Mouse (Mus musculus) neural tube, embryonic 15.5 days (tissue): Measurements from ENCODE around the gene Slc51a. TPM values are rescaled to one million over a fixed set of nuclear protein-coding genes. Genes with fewer than 3 reads are reported as not detected.

ENCODE experiments used
- ATAC-seq: fragments of 200-750 bp; cut with Nextera tagmentation; 2 replicates; pipeline ENCODE4 v1.8.0; 2017; ENCODE audit warnings: mild to moderate bottlenecking, moderate TSS enrichment, moderate library complexity; ENCODE audit not compliant: low FRiP score
- H3K27ac ChIP-seq: fragments of 300-500 bp; sonication (generic); replicated peaks from 2 replicates; pipeline ENCODE4 v1.5.1; 2015; ENCODE audit warnings: mild to moderate bottlenecking, inconsistent platforms
- H3K27me3 ChIP-seq: fragments of 300-500 bp; sonication (generic); replicated peaks from 2 replicates; pipeline ENCODE4 v1.6.1; 2015; ENCODE audit warnings: inconsistent platforms
- H3K36me3 ChIP-seq: fragments of 300-500 bp; sonication (generic); 2 replicates; pipeline ENCODE4 v1.6.1; 2015; ENCODE audit warnings: inconsistent platforms
- H3K4me1 ChIP-seq: fragments of 300-500 bp; sonication (generic); 2 replicates; pipeline ENCODE4 v1.6.1; 2015; ENCODE audit warnings: inconsistent platforms
- H3K4me2 ChIP-seq: fragments of 300-500 bp; sonication (generic); 2 replicates; pipeline ENCODE4 v1.6.1; 2015; ENCODE audit warnings: inconsistent platforms, mild to moderate bottlenecking, moderate library complexity
- H3K4me3 ChIP-seq: fragments of 300-500 bp; sonication (generic); replicated peaks from 2 replicates; pipeline ENCODE4 v1.5.1; 2015; ENCODE audit warnings: mild to moderate bottlenecking, inconsistent platforms
- H3K9ac ChIP-seq: fragments of 300-500 bp; sonication (generic); replicated peaks from 2 replicates; pipeline ENCODE4 v1.6.1; 2015; ENCODE audit warnings: mild to moderate bottlenecking, inconsistent platforms
- H3K9me3 ChIP-seq: fragments of 300-500 bp; sonication (generic); replicated peaks from 2 replicates; pipeline ENCODE4 v1.6.1; 2016; ENCODE audit warnings: inconsistent platforms
- WGBS: fragments of 180-500 bp; shearing (Covaris S2); methylation state at CpG from one replicate; pipeline ENCODE4 v1.1.7; 2015; ENCODE audit warnings: mixed read lengths; 5-methylcytosine and 5-hydroxymethylcytosine counted together
- polyA plus RNA-seq: library from polyadenylated mRNA; unstranded; fragments of >200 nt; fragmentation: Nextera tagmentation; extraction: Ambion mirVana; gene quantifications from 2 replicates; pipeline ENCODE4 v1.2.1, GENCODE M21; 2015

Slc51a gene
- polyA plus RNA-seq, 1 experiment from 2014 or later, result 0.13 TPM

- H3K4me3 ChIP-seq, result no peak overlapping the region
- H3K27me3 ChIP-seq, result no peaks in the 10 kb centered on the region
- no peak for ATAC-seq
- H3K4me2 ChIP-seq, result no peak overlapping the region
- no peaks in the 10 kb centered on the region for H3K36me3 ChIP-seq
- no peaks in the 10 kb centered on the region for H3K4me1 ChIP-seq
- no peaks in the 10 kb centered on the region for H3K9me3 ChIP-seq
- no peak overlapping the region for H3K27ac ChIP-seq
- no peak overlapping the region for H3K9ac ChIP-seq
- WGBS, result 83% methylated on average over 2 of the region's 2 CpGs
These were observed 2.5 kb downstream of the Slc51a start for GRCm38 (mm10) chr16:32485209-32485608.

GRCm38 (mm10) chr16:32484431-32484871 is 3.2 kb downstream of the Slc51a start:
- H3K27me3 ChIP-seq, result no peaks in the 10 kb centered on the region
- H3K9me3 ChIP-seq, result no peaks in the 10 kb centered on the region
- no peak overlapping the region for H3K4me2 ChIP-seq
- no peak for ATAC-seq
- H3K36me3 ChIP-seq, result no peaks in the 10 kb centered on the region
- no peaks in the 10 kb centered on the region for H3K4me1 ChIP-seq
- 42% methylated on average over 7 of the region's 7 CpGs for WGBS
- H3K9ac ChIP-seq, result no peak overlapping the region
- no peak overlapping the region for H3K27ac ChIP-seq
- no peak overlapping the region for H3K4me3 ChIP-seq

GRCm38 (mm10) chr16:32479415-32479814 is 8.3 kb downstream of the Slc51a start:
- no peaks in the 10 kb centered on the region for H3K9me3 ChIP-seq
- no peaks in the 10 kb centered on the region for H3K27me3 ChIP-seq
- no peak overlapping the region for H3K4me3 ChIP-seq
- no peak overlapping the region for H3K4me2 ChIP-seq
- H3K9ac ChIP-seq, result no peak overlapping the region
- 84% methylated on average over 2 of the region's 2 CpGs for WGBS
- no peaks in the 10 kb centered on the region for H3K36me3 ChIP-seq
- ATAC-seq, result no peak
- no peaks in the 10 kb centered on the region for H3K4me1 ChIP-seq
- no peak overlapping the region for H3K27ac ChIP-seq

GRCm38 (mm10) chr16:32477315-32477714 is 10.4 kb downstream of the Slc51a start:
- H3K4me3 ChIP-seq, result no peak overlapping the region
- no peaks in the 10 kb centered on the region for H3K9me3 ChIP-seq
- H3K36me3 ChIP-seq, result peaks cover 6% of the 10 kb centered on the region; the same call in 1 of the 2 replicates
- no peak overlapping the region for H3K27ac ChIP-seq
- no peak overlapping the region for H3K4me2 ChIP-seq
- H3K9ac ChIP-seq, result no peak overlapping the region
- 97% methylated on average over 6 of the region's 6 CpGs for WGBS
- no peaks in the 10 kb centered on the region for H3K4me1 ChIP-seq
- ATAC-seq, result no peak
- no peaks in the 10 kb centered on the region for H3K27me3 ChIP-seq

- Histone ChIP-seq H3K36me3 (peaks cover 45% of the 10 kb centered on the region), H3K4me2 (no peak overlapping the region), H3K9me3 (no peaks in the 10 kb centered on the region), H3K27me3 (no peaks in the 10 kb centered on the region), H3K4me3 (no peak overlapping the region), H3K4me1 (no peaks in the 10 kb centered on the region), H3K9ac (no peak overlapping the region), H3K27ac (no peak overlapping the region)
- no peak for ATAC-seq
- WGBS, result 79% methylated on average over 7 of the region's 7 CpGs
These were observed 15.2 kb downstream of the Slc51a start for GRCm38 (mm10) chr16:32472276-32473015.

- Histone ChIP-seq H3K9ac (no peak overlapping the region), H3K4me2 (no peak overlapping the region), H3K27ac (no peak overlapping the region), H3K9me3 (no peaks in the 10 kb centered on the region), H3K27me3 (no peaks in the 10 kb centered on the region), H3K36me3 (peaks cover 60% of the 10 kb centered on the region), H3K4me3 (no peak overlapping the region), H3K4me1 (no peaks in the 10 kb centered on the region)
- WGBS, result 85% methylated on average over 5 of the region's 5 CpGs
- no peak for ATAC-seq
These were observed 18.1 kb downstream of the Slc51a start for GRCm38 (mm10) chr16:32469404-32470105.

GRCm38 (mm10) chr16:32468488-32468887 is 19.2 kb downstream of the Slc51a start:
- Histone ChIP-seq H3K9ac (no peak overlapping the region), H3K36me3 (peaks cover 67% of the 10 kb centered on the region), H3K27ac (no peak overlapping the region), H3K4me3 (no peak overlapping the region), H3K4me2 (no peak overlapping the region), H3K27me3 (no peaks in the 10 kb centered on the region), H3K4me1 (no peaks in the 10 kb centered on the region), H3K9me3 (no peaks in the 10 kb centered on the region)
- no peak for ATAC-seq
- 87% methylated on average over 3 of the region's 3 CpGs for WGBS

GRCm38 (mm10) chr16:32464908-32465307 is 22.8 kb downstream of the Slc51a start:
- no peak overlapping the region for H3K27ac ChIP-seq
- peaks cover 50% of the 10 kb centered on the region for H3K36me3 ChIP-seq
- no peaks in the 10 kb centered on the region for H3K4me1 ChIP-seq
- WGBS, result 0% methylated on average over 1 of the region's 1 CpGs
- H3K9me3 ChIP-seq, result no peaks in the 10 kb centered on the region
- H3K27me3 ChIP-seq, result no peaks in the 10 kb centered on the region
- no peak overlapping the region for H3K4me2 ChIP-seq
- no peak for ATAC-seq
- no peak overlapping the region for H3K9ac ChIP-seq
- no peak overlapping the region for H3K4me3 ChIP-seq

GRCm38 (mm10) chr16:32463426-32463825 is 24.3 kb downstream of the Slc51a start:
- no peak for ATAC-seq
- WGBS, result 66% methylated on average over 2 of the region's 2 CpGs
- Histone ChIP-seq H3K4me1 (no peaks in the 10 kb centered on the region), H3K9ac (no peak overlapping the region), H3K4me3 (no peak overlapping the region), H3K27me3 (no peaks in the 10 kb centered on the region), H3K4me2 (no peak overlapping the region), H3K9me3 (no peaks in the 10 kb centered on the region), H3K27ac (no peak overlapping the region), H3K36me3 (peaks cover 43% of the 10 kb centered on the region)

- H3K27me3 ChIP-seq, result no peaks in the 10 kb centered on the region
These were observed 24.7 kb downstream of the Slc51a start for GRCm38 (mm10) chr16:32462950-32463349.

GRCm38 (mm10) chr16:32461713-32462112 is 26.0 kb downstream of the Slc51a start:
- Histone ChIP-seq H3K4me3 (no peak overlapping the region), H3K4me1 (no peaks in the 10 kb centered on the region), H3K27ac (no peak overlapping the region), H3K9ac (no peak overlapping the region), H3K36me3 (peaks cover 34% of the 10 kb centered on the region), H3K27me3 (no peaks in the 10 kb centered on the region), H3K9me3 (no peaks in the 10 kb centered on the region), H3K4me2 (no peak overlapping the region)
- ATAC-seq, result no peak
- WGBS, result 96% methylated on average over 5 of the region's 5 CpGs

More at GRCm38 (mm10) chr16:32462950-32463349, 24.7 kb downstream of the Slc51a start:
- H3K27ac ChIP-seq, result no peak overlapping the region
- ATAC-seq, result no peak
- no peak overlapping the region for H3K4me2 ChIP-seq
- H3K9ac ChIP-seq, result no peak overlapping the region
- peaks cover 38% of the 10 kb centered on the region for H3K36me3 ChIP-seq
- H3K4me1 ChIP-seq, result no peaks in the 10 kb centered on the region
- 95% methylated on average over 16 of the region's 16 CpGs for WGBS
- no peak overlapping the region for H3K4me3 ChIP-seq
- no peaks in the 10 kb centered on the region for H3K9me3 ChIP-seq

- no peak overlapping the region for H3K4me3 ChIP-seq
- H3K4me1 ChIP-seq, result no peaks in the 10 kb centered on the region
- H3K36me3 ChIP-seq, result peaks cover 38% of the 10 kb centered on the region
- H3K27me3 ChIP-seq, result no peaks in the 10 kb centered on the region
- ATAC-seq, result no peak
- no peak overlapping the region for H3K4me2 ChIP-seq
- WGBS, result 55% methylated on average over 4 of the region's 4 CpGs
- no peak overlapping the region for H3K9ac ChIP-seq
- H3K9me3 ChIP-seq, result no peaks in the 10 kb centered on the region
- H3K27ac ChIP-seq, result no peak overlapping the region
These were observed 27.2 kb downstream of the Slc51a start for GRCm38 (mm10) chr16:32460518-32460917.
